Mouse (Mus musculus): ENCODE measurements around the gene Hcls1. TPM values are rescaled to one million over a fixed set of nuclear protein-coding genes. Genes with fewer than 3 reads are reported as not detected.

Hcls1 gene
- polyA plus RNA-seq, 1 experiment from 2014 or later: 4.8 TPM

DNA sequence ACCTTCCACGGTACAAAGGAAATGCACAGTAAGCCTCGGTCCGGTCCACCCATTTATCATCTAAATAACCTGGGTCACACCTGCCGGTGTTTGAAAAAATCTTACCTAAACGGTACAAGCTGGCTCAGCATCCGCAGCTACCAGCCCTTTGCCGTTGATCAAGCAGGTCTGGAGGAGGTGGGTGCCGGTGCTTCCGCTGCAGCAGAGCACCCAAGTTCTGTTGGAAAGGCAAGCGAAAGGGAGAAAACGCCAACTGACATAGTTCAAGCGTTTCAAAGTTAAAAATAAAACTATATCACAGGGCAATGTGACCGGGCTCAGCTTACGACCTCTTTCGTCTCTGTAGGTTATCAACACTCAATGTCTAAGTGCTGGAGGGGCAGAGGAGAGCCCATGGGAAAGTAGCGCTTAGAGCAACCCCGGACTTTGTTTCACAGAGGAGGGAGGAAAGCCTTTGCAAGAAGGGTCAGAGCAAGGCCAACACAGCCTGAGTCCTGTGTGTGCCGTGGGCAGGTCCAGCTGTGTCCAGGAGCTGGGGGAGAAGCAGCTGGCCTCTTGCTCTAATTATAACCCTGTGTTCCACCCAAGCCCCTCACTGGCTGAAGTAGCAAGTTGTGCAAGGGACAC is 55.3 kb downstream of the Hcls1 start, which contains the start of gene Fbxo40:
TSS of gene Fbxo40 (minus strand) at position 469 of the 627 bp plus-strand sequence.
- DNase-seq (ENCODE audit: low spot score): peak; percentile 10
- 39% methylated on average over 18 of the region's 18 CpGs for WGBS
- Histone ChIP-seq H3K27ac (peak within 1 kb of the TSS; percentile 48), H3K4me2 (ENCODE audit: low read length) (peak within 1 kb of the TSS; percentile 41), H3K4me1 (replicated peaks; ENCODE audit: insufficient read depth, low read length) (no peaks in the 10 kb centered on the region), H3K36me3 (ENCODE audit: insufficient read depth, low read length) (no peaks in the 10 kb centered on the region), H3K9me3 (replicated peaks; ENCODE audit: low read length) (no peaks in the 10 kb centered on the region), H3K4me3 (replicated peaks; ENCODE audit: low read depth, low read length) (no peak within 1 kb of the TSS), H3K27me3 (ENCODE audit: insufficient read depth, low read length) (no peaks in the 10 kb centered on the region), H3K9ac (ENCODE audit: low read depth, low read length) (no peak within 1 kb of the TSS)
- peak; percentile 12; the same call in 1 of the 2 replicates for ATAC-seq (replicated peaks; ENCODE audit: low FRiP score, low read depth)
- no peak for TF ChIP-seq CTCF (IDR thresholded peaks at IDR 0.05; ENCODE audit: low read depth)

DNA sequence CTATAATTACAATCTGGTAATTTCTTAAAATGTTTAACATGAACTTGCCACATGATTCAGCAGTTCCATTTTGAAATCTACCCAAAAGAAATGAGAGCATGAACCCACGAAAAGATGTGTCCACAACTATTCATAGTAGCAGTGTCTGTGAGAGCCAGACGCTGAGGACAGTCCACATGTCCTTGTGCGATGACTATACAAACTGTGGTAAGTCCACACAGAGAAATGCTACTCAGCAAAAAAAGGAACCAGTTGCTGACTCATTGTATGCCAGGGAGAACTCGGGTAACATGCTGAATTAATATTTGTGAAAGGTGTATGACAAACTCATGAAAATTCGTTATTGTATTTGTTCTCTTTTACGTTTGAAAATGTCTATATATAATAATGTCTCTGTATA is 62.9 kb downstream of the Hcls1 start:
- H3K4me2 ChIP-seq (ENCODE audit: low read length): no peak overlapping the region
- no peaks in the 10 kb centered on the region for H3K27me3 ChIP-seq (ENCODE audit: insufficient read depth, low read length)
- H3K4me1 ChIP-seq (replicated peaks; ENCODE audit: insufficient read depth, low read length): no peaks in the 10 kb centered on the region
- 79% methylated on average over 6 of the region's 6 CpGs for WGBS
- H3K9me3 ChIP-seq (replicated peaks; ENCODE audit: low read length): no peaks in the 10 kb centered on the region
- no peak for TF ChIP-seq CTCF (IDR thresholded peaks at IDR 0.05; ENCODE audit: low read depth)
- DNase-seq (ENCODE audit: low spot score) (no peak), ATAC-seq (replicated peaks; ENCODE audit: low FRiP score, low read depth) (no peak)
- no peak overlapping the region for H3K4me3 ChIP-seq (replicated peaks; ENCODE audit: low read depth, low read length)
- no peak overlapping the region for H3K27ac ChIP-seq
- H3K36me3 ChIP-seq (ENCODE audit: insufficient read depth, low read length): no peaks in the 10 kb centered on the region
- no peak overlapping the region for H3K9ac ChIP-seq (ENCODE audit: low read depth, low read length)

DNA sequence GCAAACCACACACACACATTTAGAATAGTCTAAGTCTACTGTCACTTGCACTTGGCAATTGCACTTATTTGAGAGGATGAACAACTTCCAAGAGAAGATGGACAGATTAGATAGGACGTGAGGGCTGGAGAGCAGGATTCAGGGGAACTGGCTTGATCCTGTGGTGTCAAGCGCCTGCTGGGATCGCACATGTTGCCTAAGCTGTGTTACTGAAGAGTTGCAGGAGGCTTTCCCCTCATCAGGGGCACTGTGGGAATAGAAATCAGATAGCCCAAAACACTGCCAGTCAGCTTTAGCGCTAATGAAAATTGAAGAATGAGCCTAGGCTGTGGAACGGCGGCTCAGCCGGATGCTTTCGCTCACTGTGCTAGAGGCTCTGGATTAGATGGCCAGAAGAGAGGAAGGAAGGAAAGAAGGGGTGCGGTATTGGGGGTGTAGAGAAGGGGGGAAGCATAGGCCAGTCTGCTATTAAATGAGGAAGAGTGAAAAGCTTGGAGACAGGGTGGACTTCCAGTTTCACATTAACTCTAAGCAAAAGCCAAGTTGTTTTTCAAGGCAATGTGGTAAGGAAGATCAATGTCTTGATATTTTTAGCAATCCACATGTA is 64.7 kb downstream of the Hcls1 start:
- DNase-seq (ENCODE audit: low spot score): no peak
- 83% methylated on average over 9 of the region's 9 CpGs for WGBS

DNA sequence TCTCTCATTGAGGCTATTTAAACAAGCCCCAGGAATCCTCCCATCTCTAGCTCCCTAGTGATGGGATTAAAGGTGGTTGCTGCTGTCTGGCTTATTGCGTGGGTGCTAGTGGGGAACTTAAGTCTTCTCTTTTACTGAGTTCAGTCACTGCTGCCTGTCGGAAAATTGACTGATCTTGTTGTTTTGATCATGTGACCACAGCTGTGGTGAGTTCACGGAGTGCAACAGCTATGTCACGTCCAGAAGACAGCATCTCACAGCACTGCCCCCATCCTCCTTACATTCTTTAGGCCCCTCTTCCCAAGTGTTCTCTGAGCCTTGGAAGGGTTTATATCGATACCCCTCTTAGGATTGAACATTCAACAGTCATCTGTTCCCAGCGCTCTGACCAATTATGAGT is 74.5 kb downstream of the Hcls1 start:
- no peak overlapping the region for H3K27ac ChIP-seq
- TF ChIP-seq CTCF (IDR thresholded peaks at IDR 0.05; ENCODE audit: low read depth): no peak
- H3K27me3 ChIP-seq (ENCODE audit: insufficient read depth, low read length): no peaks in the 10 kb centered on the region
- no peak for DNase-seq (ENCODE audit: low spot score)
- H3K4me2 ChIP-seq (ENCODE audit: low read length): no peak overlapping the region
- WGBS: 64% methylated on average over 6 of the region's 6 CpGs
- no peak overlapping the region for H3K4me3 ChIP-seq (replicated peaks; ENCODE audit: low read depth, low read length)
- no peaks in the 10 kb centered on the region for H3K4me1 ChIP-seq (replicated peaks; ENCODE audit: insufficient read depth, low read length)
- H3K9me3 ChIP-seq (replicated peaks; ENCODE audit: low read length): no peaks in the 10 kb centered on the region
- H3K36me3 ChIP-seq (ENCODE audit: insufficient read depth, low read length): no peaks in the 10 kb centered on the region
- no peak overlapping the region for H3K9ac ChIP-seq (ENCODE audit: low read depth, low read length)
- no peak for ATAC-seq (replicated peaks; ENCODE audit: low FRiP score, low read depth)

More for the DNA sequence above, 64.7 kb downstream of the Hcls1 start:
- H3K36me3 ChIP-seq (ENCODE audit: insufficient read depth, low read length): no peaks in the 10 kb centered on the region
- no peaks in the 10 kb centered on the region for H3K4me1 ChIP-seq (replicated peaks; ENCODE audit: insufficient read depth, low read length)
- H3K9ac ChIP-seq (ENCODE audit: low read depth, low read length): no peak overlapping the region
- ATAC-seq (replicated peaks; ENCODE audit: low FRiP score, low read depth): no peak
- H3K27ac ChIP-seq: no peak overlapping the region
- no peak for TF ChIP-seq CTCF (IDR thresholded peaks at IDR 0.05; ENCODE audit: low read depth)
- no peak overlapping the region for H3K4me2 ChIP-seq (ENCODE audit: low read length)
- H3K9me3 ChIP-seq (replicated peaks; ENCODE audit: low read length): no peaks in the 10 kb centered on the region
- no peak overlapping the region for H3K4me3 ChIP-seq (replicated peaks; ENCODE audit: low read depth, low read length)
- no peaks in the 10 kb centered on the region for H3K27me3 ChIP-seq (ENCODE audit: insufficient read depth, low read length)

DNA sequence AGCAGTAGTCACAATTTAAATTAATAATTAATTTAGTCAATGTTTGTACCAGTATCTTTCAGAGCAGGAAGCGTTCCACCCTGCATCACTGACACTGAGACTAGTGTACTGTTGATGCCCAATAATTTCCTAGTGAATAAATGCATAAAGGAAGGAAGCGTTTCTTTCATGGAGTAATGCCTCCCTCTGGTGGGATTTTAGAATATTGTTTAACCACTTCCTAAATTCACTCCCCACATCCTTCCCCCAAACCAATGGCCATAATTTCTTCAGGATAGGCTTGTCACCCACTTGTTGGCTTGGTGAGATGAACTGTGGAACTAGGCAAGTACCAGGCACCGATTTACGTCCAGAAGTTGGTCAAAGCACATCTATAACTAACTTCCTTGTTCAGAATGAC is 75.6 kb downstream of the Hcls1 start:
- DNase-seq (ENCODE audit: low spot score) (peak; percentile 90), ATAC-seq (replicated peaks; ENCODE audit: low FRiP score, low read depth) (peak; percentile 52)
- Histone ChIP-seq H3K4me1 (replicated peaks; ENCODE audit: insufficient read depth, low read length) (no peaks in the 10 kb centered on the region), H3K4me3 (replicated peaks; ENCODE audit: low read depth, low read length) (no peak overlapping the region), H3K36me3 (ENCODE audit: insufficient read depth, low read length) (no peaks in the 10 kb centered on the region), H3K27me3 (ENCODE audit: insufficient read depth, low read length) (no peaks in the 10 kb centered on the region), H3K4me2 (ENCODE audit: low read length) (no peak overlapping the region), H3K9ac (ENCODE audit: low read depth, low read length) (no peak overlapping the region), H3K9me3 (replicated peaks; ENCODE audit: low read length) (no peaks in the 10 kb centered on the region), H3K27ac (no peak overlapping the region)
- 53% methylated on average over 4 of the region's 4 CpGs for WGBS
- peak; percentile 79 for TF ChIP-seq CTCF (IDR thresholded peaks at IDR 0.05; ENCODE audit: low read depth)

DNA sequence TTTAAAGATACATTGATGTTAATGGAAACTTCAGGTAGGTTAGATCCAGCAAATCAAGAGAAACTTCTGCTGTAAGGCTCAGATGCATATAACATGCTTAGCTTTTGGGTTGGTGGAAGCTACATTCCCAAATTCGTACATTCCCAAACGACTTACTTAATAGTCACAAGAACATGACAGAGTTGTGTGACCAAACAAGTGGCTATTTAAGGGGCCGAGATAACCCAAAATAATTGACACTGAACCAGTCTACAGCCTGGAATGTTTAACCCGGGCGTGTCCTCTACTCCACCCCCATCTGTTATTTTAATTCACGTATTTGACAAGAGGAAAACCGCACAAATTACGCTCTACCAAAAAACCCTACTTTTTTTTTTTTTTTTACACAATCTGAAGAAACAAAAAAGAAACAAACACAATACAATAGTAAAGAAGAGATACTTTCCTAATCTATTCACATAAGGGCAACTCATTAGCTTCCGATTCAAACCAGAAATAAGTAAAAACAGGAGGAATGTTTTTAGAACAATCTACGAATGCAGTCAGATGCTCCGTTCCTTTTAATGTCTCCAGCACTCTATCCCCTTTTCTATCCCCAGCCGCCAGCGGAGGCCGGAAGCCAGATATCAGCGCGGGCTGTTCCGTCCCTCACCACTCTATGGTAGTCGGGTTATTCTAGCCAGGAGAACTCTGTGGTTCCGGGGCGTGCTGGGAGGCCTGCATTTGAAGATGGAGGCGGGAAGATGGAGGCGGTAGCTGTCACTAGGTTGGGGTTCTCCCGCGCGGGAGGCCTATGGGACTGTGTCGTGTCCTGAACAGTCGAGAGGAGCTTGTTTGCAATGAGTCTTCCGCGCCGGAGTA is 76.5 kb downstream of the Hcls1 start, which contains the start of gene Polq:
TSS of gene Polq (plus strand) at position 726 of the 861 bp plus-strand sequence.
- DNase-seq (ENCODE audit: low spot score): peak; percentile 97
- H3K27ac ChIP-seq: no peak within 1 kb of the TSS
- peak; percentile 96 for ATAC-seq (replicated peaks; ENCODE audit: low FRiP score, low read depth)
- no peak for TF ChIP-seq CTCF (IDR thresholded peaks at IDR 0.05; ENCODE audit: low read depth)
- H3K4me2 ChIP-seq (ENCODE audit: low read length): peak within 1 kb of the TSS; percentile 82
- H3K36me3 ChIP-seq (ENCODE audit: insufficient read depth, low read length): no peaks in the 10 kb centered on the region
- H3K4me1 ChIP-seq (replicated peaks; ENCODE audit: insufficient read depth, low read length): no peaks in the 10 kb centered on the region
- peak within 1 kb of the TSS; percentile 85 for H3K4me3 ChIP-seq (replicated peaks; ENCODE audit: low read depth, low read length)
- WGBS: 3% methylated on average over 30 of the region's 30 CpGs
- peak within 1 kb of the TSS; percentile 53 for H3K9ac ChIP-seq (ENCODE audit: low read depth, low read length)
- H3K9me3 ChIP-seq (replicated peaks; ENCODE audit: low read length): no peaks in the 10 kb centered on the region
- H3K27me3 ChIP-seq (ENCODE audit: insufficient read depth, low read length): no peaks in the 10 kb centered on the region

All from kidney, postnatal 0 days (tissue).